Mouse (Mus musculus) heart, postnatal 0 days (tissue): Measurements from ENCODE around the gene Dnajb3. TPM values are rescaled to one million over a fixed set of nuclear protein-coding genes. Genes with fewer than 3 reads are reported as not detected.
A peak's percentile ranks its signal among the peaks of the same experiment; 100 is the strongest.

Source experiments
- ATAC-seq: fragments of 200-750 bp; cut with Nextera tagmentation; 2 replicates; pipeline ENCODE4 v1.8.0; 2017; ENCODE audit warnings: low read depth, moderate number of reproducible peaks, moderate library complexity; ENCODE audit not compliant: insufficient read depth
- DNase-seq: peaks from one replicate; pipeline ENCODE4 v3.0.0-alpha.2; 2016; ENCODE audit warnings: low spot score
- H3K27ac ChIP-seq: fragments of 300-500 bp; sonication (generic); 2 replicates; pipeline ENCODE4 v1.5.1; 2014; ENCODE audit warnings: low read depth, mild to moderate bottlenecking
- H3K27me3 ChIP-seq: fragments of 300-500 bp; sonication (generic); 2 replicates; pipeline ENCODE4 v1.6.1; 2014; ENCODE audit warnings: low read length, mixed read lengths; ENCODE audit not compliant: control insufficient read depth, insufficient read depth
- H3K36me3 ChIP-seq: fragments of 300-500 bp; sonication (generic); replicated peaks from 2 replicates; pipeline ENCODE4 v1.6.1; 2014; ENCODE audit warnings: low read length, mixed read lengths; ENCODE audit not compliant: control insufficient read depth, insufficient read depth
- H3K4me1 ChIP-seq: fragments of 300-500 bp; sonication (generic); 2 replicates; pipeline ENCODE4 v1.6.1; 2014; ENCODE audit warnings: antibody characterized with exemption; ENCODE audit not compliant: control insufficient read depth, insufficient read depth
- H3K4me2 ChIP-seq: fragments of 300-500 bp; sonication (generic); 2 replicates; pipeline ENCODE4 v1.6.1; 2014; ENCODE audit warnings: low read depth, mild to moderate bottlenecking, low read length, moderate library complexity
- H3K4me3 ChIP-seq: fragments of 300-500 bp; sonication (generic); 2 replicates; pipeline ENCODE4 v1.5.1; 2014; ENCODE audit warnings: low read depth, low read length
- H3K9ac ChIP-seq: fragments of 300-500 bp; sonication (generic); replicated peaks from 2 replicates; pipeline ENCODE4 v1.6.1; 2014; ENCODE audit warnings: low read depth, low read length, mixed read lengths
- H3K9me3 ChIP-seq: fragments of 300-500 bp; sonication (generic); replicated peaks from 2 replicates; pipeline ENCODE4 v1.6.1; 2016; ENCODE audit warnings: low read length; ENCODE audit not compliant: control insufficient read depth
- CTCF ChIP-seq: IDR thresholded peaks from 2 replicates; pipeline ENCODE4 v1.5.1; 2016; ENCODE audit warnings: antibody characterized with exemption, control low read depth, low read depth
- EP300 ChIP-seq: IDR thresholded peaks from 2 replicates; pipeline ENCODE4 v1.6.1; 2016; ENCODE audit warnings: antibody characterized with exemption, low read depth
- WGBS: fragments of 180-500 bp; shearing (Covaris S2); extraction: QIAGEN DNeasy Blood & Tissue Kit; methylation state at CpG from one replicate; pipeline ENCODE4 v1.1.7; 2014; 5-methylcytosine and 5-hydroxymethylcytosine counted together
- polyA plus RNA-seq: library from polyadenylated mRNA; unstranded; fragments of >200 nt; fragmentation: Nextera tagmentation; extraction: Ambion mirVana; gene quantifications from 2 replicates; pipeline ENCODE4 v1.2.1, GENCODE M21; 2015
- total RNA-seq: library from RNA; depleted of rRNA; stranded (reverse); fragments of >200 nt; gene quantifications from 2 replicates; pipeline ENCODE4 v1.2.3, GENCODE M21; 2014; ENCODE audit warnings: low replicate concordance

The Dnajb3 gene
- total and polyA plus RNA-seq, 2 experiments from 2014 or later, result 0.46 to 2.7 TPM

GRCm38 (mm10) chr1:88222216-88222615 lies 16.6 kb upstream of the Dnajb3 start:
- Histone ChIP-seq H3K36me3 (no peaks in the 10 kb centered on the region), H3K27me3 (no peaks in the 10 kb centered on the region), H3K4me1 (no peaks in the 10 kb centered on the region), H3K9me3 (peaks cover 25% of the 10 kb centered on the region), H3K4me3 (no peak overlapping the region), H3K27ac (no peak overlapping the region), H3K4me2 (no peak overlapping the region), H3K9ac (no peak overlapping the region)
- no peak for ATAC-seq
- WGBS, result 35% methylated on average over 2 of the region's 2 CpGs
- TF ChIP-seq CTCF (no peak), EP300 (no peak)
- DNase-seq, result no peak

- ATAC-seq (no peak), DNase-seq (no peak)
- H3K4me3 ChIP-seq, result no peak overlapping the region
- H3K4me2 ChIP-seq, result no peak overlapping the region
- no peaks in the 10 kb centered on the region for H3K27me3 ChIP-seq
- no peak overlapping the region for H3K27ac ChIP-seq
- no peak for TF ChIP-seq CTCF
- no peak for TF ChIP-seq EP300
- no peaks in the 10 kb centered on the region for H3K4me1 ChIP-seq
- no peaks in the 10 kb centered on the region for H3K36me3 ChIP-seq
- H3K9ac ChIP-seq, result no peak overlapping the region
- peaks cover 23% of the 10 kb centered on the region for H3K9me3 ChIP-seq
These were observed 14.8 kb upstream of the Dnajb3 start for GRCm38 (mm10) chr1:88220336-88220735.

- Histone ChIP-seq H3K9me3 (peaks cover 32% of the 10 kb centered on the region), H3K9ac (no peak overlapping the region), H3K4me1 (no peaks in the 10 kb centered on the region), H3K27me3 (no peaks in the 10 kb centered on the region), H3K27ac (no peak overlapping the region), H3K4me3 (no peak overlapping the region), H3K36me3 (no peaks in the 10 kb centered on the region), H3K4me2 (no peak overlapping the region)
- TF ChIP-seq EP300 (no peak), CTCF (no peak)
- DNase-seq, result no peak
- no peak for ATAC-seq
- WGBS, result 10% methylated on average over 1 of the region's 1 CpGs
These were observed 13.5 kb upstream of the Dnajb3 start for GRCm38 (mm10) chr1:88219054-88219453.

- H3K4me3 ChIP-seq, result no peak overlapping the region
- no peaks in the 10 kb centered on the region for H3K4me1 ChIP-seq
- 40% methylated on average over 4 of the region's 4 CpGs for WGBS
- no peak overlapping the region for H3K9ac ChIP-seq
- no peak overlapping the region for H3K4me2 ChIP-seq
- ATAC-seq (no peak), DNase-seq (peak; percentile 8)
- peaks cover 37% of the 10 kb centered on the region for H3K9me3 ChIP-seq
- H3K27me3 ChIP-seq, result no peaks in the 10 kb centered on the region
- no peak overlapping the region for H3K27ac ChIP-seq
- H3K36me3 ChIP-seq, result no peaks in the 10 kb centered on the region
- TF ChIP-seq CTCF, result no peak
- no peak for TF ChIP-seq EP300
These were observed 13.0 kb upstream of the Dnajb3 start for GRCm38 (mm10) chr1:88218591-88218990.

- Histone ChIP-seq H3K9ac (no peak overlapping the region), H3K27ac (no peak overlapping the region), H3K4me2 (no peak overlapping the region), H3K4me1 (no peaks in the 10 kb centered on the region), H3K27me3 (no peaks in the 10 kb centered on the region), H3K9me3 (peaks cover 42% of the 10 kb centered on the region), H3K36me3 (no peaks in the 10 kb centered on the region), H3K4me3 (no peak overlapping the region)
- DNase-seq (no peak), ATAC-seq (no peak)
- no peak for TF ChIP-seq CTCF
- TF ChIP-seq EP300, result no peak
- WGBS, result 64% methylated on average over 9 of the region's 9 CpGs
These were observed 12.5 kb upstream of the Dnajb3 start for GRCm38 (mm10) chr1:88218051-88218450.

GRCm38 (mm10) chr1:88217576-88217975 lies 12.0 kb upstream of the Dnajb3 start:
- H3K27me3 ChIP-seq, result no peaks in the 10 kb centered on the region
- no peak overlapping the region for H3K9ac ChIP-seq
- peaks cover 47% of the 10 kb centered on the region for H3K9me3 ChIP-seq
- H3K4me2 ChIP-seq, result no peak overlapping the region
- no peaks in the 10 kb centered on the region for H3K4me1 ChIP-seq
- DNase-seq, result peak; percentile 8
- 31% methylated on average over 3 of the region's 3 CpGs for WGBS
- H3K4me3 ChIP-seq, result no peak overlapping the region
- H3K36me3 ChIP-seq, result no peaks in the 10 kb centered on the region
- H3K27ac ChIP-seq, result no peak overlapping the region
- no peak for ATAC-seq
- TF ChIP-seq EP300 (no peak), CTCF (no peak)
